Mouse (Mus musculus) left cerebral cortex, adult 2 months (tissue): ENCODE results near the gene Cdt1. TPM values are rescaled to one million over a fixed set of nuclear protein-coding genes. Genes with fewer than 3 reads are reported as not detected.

Experiments used
- DNase-seq, 2 experiments: peaks; one replicate each; pipeline ENCODE4 v3.0.0; 2021 to 2022; ENCODE audit warnings: low spot score in 2 of 2, mixed read lengths in 1 of 2; ENCODE audit errors: extremely low spot score in 1 of 2
- H3K27ac ChIP-seq: fragments of 200-600 bp; 2 replicates; pipeline ENCODE4 v1.8.1; 2022
- H3K4me3 ChIP-seq: fragments of 200-600 bp; 2 replicates; pipeline ENCODE4 v1.8.1; 2022
- CTCF ChIP-seq: fragments of 200-600 bp; IDR thresholded peaks from 2 replicates; pipeline ENCODE4 v1.8.1; 2022; ENCODE audit warnings: antibody characterized with exemption, mild to moderate bottlenecking, moderate library complexity
- intact Hi-C: fragments of 180-260 bp; cut with DNase I; formaldehyde crosslinking; loops from one replicate; pipeline ENCODE4 v1.15.1; 2025
- total RNA-seq, 2 experiments: library from RNA; stranded (reverse); gene quantifications; 2 replicates each; pipeline ENCODE4 v1.2.3; 2021

Gene Cdt1
- total RNA-seq, 2 experiments from 2014 or later = 2.5 to 5.0 TPM

DNA sequence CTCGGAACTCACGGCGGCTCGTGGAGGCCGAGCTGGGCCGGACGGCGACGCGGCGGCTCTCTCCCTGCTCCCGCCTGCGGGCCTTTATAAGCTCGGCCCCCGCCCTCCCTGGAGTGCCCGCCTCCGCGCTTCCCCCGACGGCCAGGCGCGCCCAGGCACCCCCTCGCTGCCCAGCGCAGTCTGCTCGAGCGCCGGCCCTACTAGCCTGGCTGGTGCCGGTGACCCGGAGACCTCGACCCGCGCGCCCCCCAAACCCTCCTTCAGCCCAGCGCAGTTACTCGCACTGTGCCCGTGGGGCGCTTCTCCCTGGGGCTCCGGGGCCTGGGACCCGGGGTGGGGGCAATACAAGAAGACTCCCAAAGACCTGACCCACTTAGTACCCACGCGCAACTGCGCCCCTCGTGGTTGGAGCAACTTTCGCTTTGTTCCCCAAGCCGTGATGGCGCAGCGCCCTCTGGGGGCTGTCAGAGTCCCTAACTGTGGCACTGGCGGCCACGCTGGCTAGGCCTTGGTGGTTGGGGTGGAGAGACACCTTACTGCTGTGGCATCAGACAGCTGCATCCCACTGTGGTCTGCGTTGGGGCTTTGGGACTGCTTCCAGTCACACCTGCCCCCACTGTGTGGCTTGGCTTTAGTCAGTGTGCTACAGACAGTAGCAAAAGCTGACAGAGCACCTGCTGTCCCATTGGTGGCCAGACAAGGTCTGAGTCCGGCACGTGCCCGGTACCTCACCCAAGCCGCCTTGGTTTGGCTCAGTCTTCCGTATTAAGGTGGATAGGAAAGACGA lies 16.4 kb upstream of the Cdt1 start, which contains the start of gene Piezo1:
TSS of gene Piezo1 (minus strand) at position 65 of the 787 bp plus-strand sequence.
- H3K27ac ChIP-seq = peak within 1 kb of the TSS; percentile 53; the same call in 1 of the 2 replicates

GRCm38 (mm10) chr8:122554786-122555185 lies 13.0 kb upstream of the Cdt1 start:
- intact Hi-C loops = no loop called here
- peak; percentile 57 to 62 for DNase-seq
- no peak for TF ChIP-seq CTCF
- no peak overlapping the region for H3K4me3 ChIP-seq
- H3K27ac ChIP-seq = peak overlapping the region; percentile 55; the same call in 1 of the 2 replicates

More for the DNA sequence above, 16.4 kb upstream of the Cdt1 start, which contains the start of gene Piezo1:
- intact Hi-C loops = loop anchor here (1.0 kb wide), 1 partner anchor 50 kb away; no protein-coding TSS in a partner anchor
- peak within 1 kb of the TSS; percentile 52 for H3K4me3 ChIP-seq
- peak; percentile 76 to 86 for DNase-seq
- TF ChIP-seq CTCF = no peak; the same call in none of the 2 replicates

DNA sequence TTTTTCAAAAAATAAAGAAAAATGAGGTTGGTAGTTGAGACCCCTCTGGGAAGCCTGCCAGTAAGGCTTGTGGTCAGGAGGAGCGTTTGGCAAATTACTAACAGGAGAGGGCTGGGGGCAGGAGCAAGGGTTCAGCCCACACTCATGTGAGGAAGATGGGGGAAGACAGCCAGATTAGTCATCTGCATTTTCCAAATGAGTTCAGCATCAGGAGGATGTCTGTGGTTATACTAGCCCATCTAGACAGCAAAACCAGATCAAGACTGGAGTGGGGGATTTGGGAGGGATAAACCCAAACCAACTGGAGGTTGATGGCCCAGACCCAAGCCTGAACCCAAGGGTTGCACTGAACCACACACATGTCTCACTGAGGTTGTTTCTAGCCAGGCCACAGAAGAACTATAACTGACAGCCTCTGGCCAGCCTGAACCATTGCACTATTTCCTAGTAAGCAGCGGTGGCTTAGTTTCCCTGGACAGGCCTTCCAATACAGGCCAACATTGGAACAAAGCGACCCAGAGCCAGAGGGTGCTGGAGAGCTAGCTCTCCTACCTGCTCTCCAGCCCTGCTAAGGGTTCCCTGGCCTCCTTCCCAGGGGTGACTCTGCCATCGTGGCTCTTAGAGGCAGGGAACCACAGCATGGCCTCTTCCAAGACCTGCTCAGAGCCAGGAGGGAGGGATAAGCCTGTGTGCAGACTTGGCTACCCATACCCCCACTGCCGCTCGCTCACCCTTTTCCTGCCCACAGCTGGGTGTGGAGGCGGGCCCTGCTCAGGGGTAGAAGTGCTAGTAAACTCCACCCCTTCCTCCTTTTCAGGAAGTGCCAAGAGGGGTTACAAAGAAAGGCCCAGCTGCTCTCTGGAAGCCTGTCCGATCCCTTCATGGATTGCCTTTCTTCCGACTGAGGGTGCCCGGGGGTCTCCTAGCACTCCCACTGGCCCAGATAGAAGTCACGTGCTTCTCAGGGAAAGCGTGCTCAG lies 11.5 kb upstream of the Cdt1 start:
- intact Hi-C loops = no loop called here
- Histone ChIP-seq H3K4me3 (no peak overlapping the region), H3K27ac (peak overlapping the region; percentile 69)
- DNase-seq = no peak
- no peak for TF ChIP-seq CTCF

- intact Hi-C loops = no loop called here
- TF ChIP-seq CTCF = no peak
Observed at GRCm38 (mm10) chr8:122557248-122558038, 10.4 kb upstream of the Cdt1 start.

DNA sequence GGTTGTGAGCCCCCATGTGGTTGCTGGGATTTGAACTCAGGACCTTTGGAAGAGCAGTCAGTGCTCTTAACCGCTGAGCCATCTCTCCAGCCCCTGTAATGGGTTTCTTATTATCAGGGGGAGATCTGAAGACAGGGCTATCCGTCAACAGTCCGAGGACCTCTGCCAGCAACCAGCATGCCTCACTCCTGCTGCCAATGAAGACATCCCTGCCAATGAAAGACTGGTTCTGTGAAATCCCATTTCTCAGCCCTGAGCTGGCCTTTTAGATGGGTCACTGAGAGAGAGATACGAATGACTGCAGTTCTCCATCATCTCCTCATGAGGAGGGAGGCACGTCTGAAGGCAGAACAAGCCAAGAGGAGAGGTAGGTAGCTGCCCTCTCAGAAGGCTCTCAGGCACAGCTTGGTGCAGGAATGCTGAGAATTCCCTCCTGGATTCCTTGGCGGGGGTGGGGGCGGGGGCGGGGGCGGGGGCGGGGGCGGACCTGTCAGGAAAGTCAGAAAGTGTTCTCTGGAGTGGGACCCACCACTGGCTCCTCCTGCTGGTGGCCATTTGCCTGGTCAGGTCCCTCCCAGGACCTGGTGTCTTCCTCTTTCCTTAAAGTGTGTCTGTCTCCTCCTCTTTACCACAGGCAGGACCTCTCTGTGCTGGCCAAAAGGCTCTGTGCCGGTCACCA lies 9.0 kb upstream of the Cdt1 start:
- Histone ChIP-seq H3K27ac (no peak overlapping the region), H3K4me3 (no peak overlapping the region)
- intact Hi-C loops = no loop called here
- DNase-seq = no peak
- no peak for TF ChIP-seq CTCF

More at GRCm38 (mm10) chr8:122557248-122558038, 10.4 kb upstream of the Cdt1 start:
- Histone ChIP-seq H3K27ac (no peak overlapping the region), H3K4me3 (no peak overlapping the region)
- no peak for DNase-seq

GRCm38 (mm10) chr8:122561199-122561598 lies 6.6 kb upstream of the Cdt1 start:
- intact Hi-C loops = no loop called here
- no peak for TF ChIP-seq CTCF
- Histone ChIP-seq H3K27ac (no peak overlapping the region), H3K4me3 (no peak overlapping the region)
- DNase-seq = no peak

DNA sequence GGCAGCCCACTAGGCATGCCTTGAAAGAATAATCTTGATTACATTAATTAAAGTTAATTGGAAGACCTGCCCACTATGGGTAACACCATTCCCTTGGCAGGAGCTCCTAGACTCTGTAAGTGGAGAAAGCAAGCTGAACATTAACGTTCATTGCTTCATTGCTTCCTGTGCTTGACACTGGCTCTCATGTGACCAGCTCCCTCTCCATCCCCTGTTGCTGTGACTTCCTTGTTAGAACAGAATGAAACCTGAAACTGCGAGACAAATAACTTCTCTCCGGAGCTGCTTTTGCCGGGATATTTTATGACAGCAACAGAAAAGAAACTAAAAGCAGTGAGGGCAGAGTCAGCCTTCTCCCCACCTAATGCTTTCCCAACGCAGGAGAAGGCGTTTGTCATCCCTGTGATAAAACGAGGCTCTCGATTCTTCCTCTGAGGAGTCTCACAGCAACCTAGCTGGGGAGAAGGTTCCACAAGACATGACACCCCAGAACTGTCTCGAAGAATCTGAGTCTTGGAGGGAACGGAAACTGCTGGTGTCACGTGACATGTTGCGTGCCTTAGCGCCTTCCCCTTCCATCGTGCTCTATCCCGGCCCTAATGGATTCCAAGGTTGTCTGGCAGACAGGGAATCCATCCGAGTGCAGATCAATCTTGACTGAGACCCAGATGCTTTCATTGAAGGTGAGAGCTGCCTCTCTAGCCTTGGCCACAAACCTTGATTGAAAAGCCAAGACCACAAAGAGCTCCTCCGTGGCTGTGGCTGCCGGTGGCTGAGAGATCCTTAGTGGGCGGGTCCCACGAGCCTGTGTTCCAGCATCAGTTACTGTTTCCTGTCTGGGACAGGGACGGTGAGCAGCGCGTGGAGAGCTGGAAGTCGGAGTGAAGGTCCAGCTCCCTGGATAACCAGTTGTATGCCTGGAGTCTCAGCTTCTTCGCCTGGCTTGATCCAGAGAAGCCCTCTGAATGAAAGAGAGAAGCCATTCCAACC lies 3.2 kb upstream of the Cdt1 start:
- no peak for TF ChIP-seq CTCF
- intact Hi-C loops = loop anchor here (5.0 kb wide), 1 partner anchor 48 kb away; the partner anchor contains the start of genes Galns and Trappc2l
- Histone ChIP-seq H3K27ac (no peak overlapping the region), H3K4me3 (no peak overlapping the region)
- no peak for DNase-seq

DNA sequence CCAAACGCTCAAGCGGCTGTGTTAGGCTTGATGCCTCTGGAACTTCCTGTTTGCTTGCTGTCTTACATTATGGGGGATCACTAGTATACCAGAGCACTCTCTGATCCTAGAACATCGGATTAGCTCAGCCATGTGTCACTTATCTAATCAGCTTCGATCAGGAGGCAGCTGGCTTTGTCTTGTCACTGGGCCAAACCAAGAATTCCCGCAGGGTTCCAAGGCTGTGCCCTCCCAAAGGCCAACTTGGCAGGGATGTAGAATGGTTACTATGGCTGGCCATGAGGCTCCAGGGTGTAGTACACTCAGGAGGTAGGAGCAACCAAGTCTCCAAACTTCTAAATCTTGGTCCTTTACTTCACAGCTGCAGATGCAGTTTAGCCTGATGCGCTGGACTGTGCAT lies 1.0 kb upstream of the Cdt1 start:
- Histone ChIP-seq H3K4me3 (peak overlapping the region; percentile 69), H3K27ac (peak overlapping the region; percentile 93)
- DNase-seq = no peak
- intact Hi-C loops = loop anchor here (5.0 kb wide), 1 partner anchor 46 kb away; the partner anchor contains the start of genes Galns and Trappc2l
- TF ChIP-seq CTCF = no peak

DNA sequence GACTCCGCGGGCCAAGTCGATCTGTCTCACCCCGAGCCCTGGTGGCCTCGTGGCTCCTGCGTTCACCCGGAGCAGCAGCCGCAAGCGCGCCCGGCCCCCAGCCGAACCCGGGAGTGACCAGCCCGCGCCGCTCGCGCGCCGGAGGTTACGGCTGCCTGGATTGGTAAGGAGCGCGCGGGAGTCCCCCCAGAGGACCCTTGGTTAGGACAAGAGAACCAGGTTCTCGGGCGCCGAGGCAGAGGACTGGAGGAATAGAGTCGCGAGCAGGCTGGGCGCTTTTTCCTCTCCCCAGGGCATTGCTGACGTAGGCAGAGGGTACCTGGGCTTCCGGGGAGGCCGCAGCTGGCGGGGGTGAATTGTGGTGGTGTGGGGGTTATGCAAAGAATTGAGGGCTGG lies 292 bp downstream of the Cdt1 start:
- intact Hi-C loops = loop anchor here (5.0 kb wide), 1 partner anchor 44 kb away; the partner anchor contains the start of genes Galns and Trappc2l
- Histone ChIP-seq H3K4me3 (peak overlapping the region; percentile 69), H3K27ac (no peak overlapping the region)
- TF ChIP-seq CTCF = no peak
- no peak for DNase-seq
